Mouse (Mus musculus) neural tube, embryonic 14.5 days (tissue): ENCODE measurements around the gene Vamp1. TPM values are rescaled to one million over a fixed set of nuclear protein-coding genes. Genes with fewer than 3 reads are reported as not detected.

Experiments
- microRNA-seq: library from miRNA; unstranded; fragments of <30 nt; microRNA quantifications from one replicate; pipeline ENCODE4, GENCODE M21; 2016
- polyA plus RNA-seq: library from polyadenylated mRNA; unstranded; fragments of >200 nt; fragmentation: Nextera tagmentation; extraction: Ambion mirVana; gene quantifications from 2 replicates; pipeline ENCODE4 v1.2.1, GENCODE M21; 2014

Vamp1 gene
- polyA plus RNA-seq, 1 experiment from 2014 or later: 21.2 TPM

Small RNAs within 50 kb of the gene (microRNA-seq; reads per million reads assigned to microRNA genes)
- gene Mir3098: not detected
- not detected for gene Mir8113

Other genes starting within 250 kb of the Vamp1 start
- gene Pianp, start 218.9 kb upstream of the Vamp1 start, polyA plus RNA-seq: 41.3 and 62.3 TPM in 2 replicates
- gene Zfp384, start 206.4 kb upstream of the Vamp1 start, polyA plus RNA-seq: 12.3 and 16.5 TPM in 2 replicates
- 105 and 116 TPM in 2 replicates for gene Ing4, start 175.8 kb upstream of the Vamp1 start, polyA plus RNA-seq
- gene Acrbp, start 165.9 kb upstream of the Vamp1 start, polyA plus RNA-seq: 16.8 and 19.8 TPM in 2 replicates
- gene Lpar5, start 147.6 kb upstream of the Vamp1 start, polyA plus RNA-seq: 0.70 and 0.91 TPM in 2 replicates
- 72.1 and 82.2 TPM in 2 replicates for gene Chd4, start 119.6 kb upstream of the Vamp1 start, polyA plus RNA-seq
- gene Nop2, start 83.6 kb upstream of the Vamp1 start, polyA plus RNA-seq: 45.0 and 49.6 TPM in 2 replicates
- gene Iffo1, start 70.3 kb upstream of the Vamp1 start, polyA plus RNA-seq: 18.3 and 18.5 TPM in 2 replicates
- gene Gapdh, start 49.1 kb upstream of the Vamp1 start, polyA plus RNA-seq: 1,265 and 1,492 TPM in 2 replicates
- 22.6 and 46.4 TPM in 2 replicates for gene Ncapd2, start 23.9 kb upstream of the Vamp1 start, polyA plus RNA-seq
- 135 and 138 TPM in 2 replicates for gene Mrpl51, start 23.8 kb upstream of the Vamp1 start, polyA plus RNA-seq
- 5.0 and 5.1 TPM in 2 replicates for gene Tapbpl, start 16.3 kb downstream of the Vamp1 start, polyA plus RNA-seq
- 1.0 and 2.5 TPM in 2 replicates for gene Cd27, start 21.5 kb downstream of the Vamp1 start, polyA plus RNA-seq
- gene Tuba3a, start 70.5 kb downstream of the Vamp1 start, polyA plus RNA-seq: not detected in 2 replicates
- 11.0 and 14.8 TPM in 2 replicates for gene Ltbr, start 98.3 kb downstream of the Vamp1 start, polyA plus RNA-seq
- 0.67 and 0.77 TPM in 2 replicates for gene Scnn1a, start 105.1 kb downstream of the Vamp1 start, polyA plus RNA-seq
- 6.5 and 15.0 TPM in 2 replicates for gene Tnfrsf1a, start 133.8 kb downstream of the Vamp1 start, polyA plus RNA-seq
- gene Plekhg6, start 165.2 kb downstream of the Vamp1 start, polyA plus RNA-seq: 0.09 and 0.13 TPM in 2 replicates